8 mouse cellular contexts compared by ENCODE assay signal in genomic region chr11:69415668-69416451, GRCm38 (mm10). TPM values are rescaled to one million over a fixed set of nuclear protein-coding genes. Genes with fewer than 3 reads are reported as not detected.
DNase-seq lines count a peak whose midpoint lies in the region; ATAC-seq and TF ChIP-seq lines count a peak whose summit lies in the region.

No protein-coding gene starts in this region.

- peaks cover 60% of the 10 kb centered on the region for H3K4me1 ChIP-seq in embryonic facial prominence, embryonic 12.5 days
- H3K4me1 ChIP-seq in hindbrain, embryonic 12.5 days: peaks cover 79% of the 10 kb centered on the region
- H3K4me1 ChIP-seq in limb, embryonic 14.5 days (ENCODE audit: control insufficient read depth, insufficient read depth, low read length): peaks cover 57% of the 10 kb centered on the region

- peak overlapping the region; percentile 98 for H3K9ac ChIP-seq in embryonic facial prominence, embryonic 12.5 days
- H3K9ac ChIP-seq in hindbrain, embryonic 12.5 days: peak overlapping the region; percentile 95
- H3K9ac ChIP-seq in limb, embryonic 14.5 days (ENCODE audit: low read depth, low read length, severe bottlenecking): peak overlapping the region; percentile 94

- 0 out of 2 replicates have a peak, but pooled peaks have one; percentile 19 for TF ChIP-seq POLR2A in limb, embryonic 14.5 days (IDR thresholded peaks at IDR 0.05; ENCODE audit: borderline replicate concordance, extremely low read depth, insufficient read depth, insufficient read length)
- peak; percentile 70 for TF ChIP-seq POLR2A in myocyte (IDR thresholded peaks at IDR 0.05; ENCODE audit: insufficient read length, low read depth)

- H3K4me2 ChIP-seq in embryonic facial prominence, embryonic 12.5 days (replicated peaks): peak overlapping the region; percentile 98
- H3K4me2 ChIP-seq in hindbrain, embryonic 12.5 days (replicated peaks): peak overlapping the region; percentile 99
- H3K4me2 ChIP-seq in limb, embryonic 14.5 days (replicated peaks; ENCODE audit: low read depth, low read length, severe bottlenecking): peak overlapping the region; percentile 81
- H3K4me2 ChIP-seq in myocyte (ENCODE audit: low read depth): peak overlapping the region; percentile 14

- DNase-seq in gastrocnemius, adult 2 months: peak; percentile 76
- no peak for DNase-seq in gastrocnemius, postnatal 36 days
- peak; percentile 78 for DNase-seq in NIH3T3 (ENCODE audit: low read depth)
- DNase-seq in limb, embryonic 14.5 days (ENCODE audit: low spot score): peak; percentile 85
- no peak for DNase-seq in B cell, adult 2 months

- H3ac ChIP-seq in myocyte (ENCODE audit: control insufficient read depth, insufficient read length): peak overlapping the region; percentile 50

- H3K36me3 ChIP-seq in embryonic facial prominence, embryonic 12.5 days: peaks cover 8% of the 10 kb centered on the region
- H3K36me3 ChIP-seq in hindbrain, embryonic 12.5 days: peaks cover 7% of the 10 kb centered on the region; the same call in 1 of the 2 replicates
- H3K36me3 ChIP-seq in limb, embryonic 14.5 days (ENCODE audit: control insufficient read depth, insufficient read depth, low read length): peaks cover 18% of the 10 kb centered on the region
- peaks cover 13% of the 10 kb centered on the region for H3K36me3 ChIP-seq in myocyte (ENCODE audit: control insufficient read depth, insufficient read depth)

- peak overlapping the region; percentile 86 for H3K4me3 ChIP-seq in gastrocnemius, adult 2 months
- peak overlapping the region; percentile 84 for H3K4me3 ChIP-seq in embryonic facial prominence, embryonic 12.5 days
- peak overlapping the region; percentile 63 for H3K4me3 ChIP-seq in hindbrain, embryonic 12.5 days
- H3K4me3 ChIP-seq in limb, embryonic 14.5 days (replicated peaks; ENCODE audit: low read length): peak overlapping the region; percentile 76
- peak overlapping the region; percentile 100 for H3K4me3 ChIP-seq in myocyte

- 0% methylated on average over 18 of the region's 25 CpGs for WGBS in embryonic facial prominence, embryonic 12.5 days
- 2% methylated on average over 14 of the region's 25 CpGs for WGBS in hindbrain, embryonic 12.5 days
- 0% methylated on average over 13 of the region's 25 CpGs for WGBS in limb, embryonic 14.5 days

- no peak for ATAC-seq in embryonic facial prominence, embryonic 12.5 days (ENCODE audit: insufficient number of reproducible peaks, insufficient read depth, low FRiP score, low TSS enrichment)
- no peak for ATAC-seq in hindbrain, embryonic 12.5 days (ENCODE audit: low FRiP score)
- peak; percentile 11; the same call in 1 of the 2 replicates for ATAC-seq in limb, embryonic 14.5 days (ENCODE audit: low FRiP score, low read depth)

- H3K27me3 ChIP-seq in embryonic facial prominence, embryonic 12.5 days: peaks cover 4% of the 10 kb centered on the region
- peaks cover 7% of the 10 kb centered on the region for H3K27me3 ChIP-seq in hindbrain, embryonic 12.5 days
- peaks cover 4% of the 10 kb centered on the region; the same call in 1 of the 2 replicates for H3K27me3 ChIP-seq in limb, embryonic 14.5 days (ENCODE audit: control insufficient read depth, insufficient read depth, low read length)
- no peaks in the 10 kb centered on the region for H3K27me3 ChIP-seq in myocyte (ENCODE audit: control insufficient read depth, insufficient read depth, insufficient read length)

- no peak for TF ChIP-seq CTCF in gastrocnemius, adult 2 months (IDR thresholded peaks at IDR 0.05)

- no peaks in the 10 kb centered on the region for H3K9me3 ChIP-seq in embryonic facial prominence, embryonic 12.5 days
- no peaks in the 10 kb centered on the region for H3K9me3 ChIP-seq in hindbrain, embryonic 12.5 days (replicated peaks)
- no peaks in the 10 kb centered on the region for H3K9me3 ChIP-seq in limb, embryonic 14.5 days (ENCODE audit: control insufficient read depth, low read length)

- intact Hi-C loops in gastrocnemius, adult 2 months (cut with DNase I): loop anchor here (5.0 to 10.0 kb wide), 3 partner anchors 294 to 579 kb away; partner anchors contain the start of genes 9130213A22Rik, Gabarap, Hes7 and Phf23
- intact Hi-C loops in gastrocnemius, postnatal 36 days (cut with DNase I): loop anchor here (10.0 kb wide), 2 partner anchors 321 to 579 kb away; partner anchors contain the start of genes Gabarap, Per1 and Phf23

- H3K27ac ChIP-seq in gastrocnemius, adult 2 months: peak overlapping the region; percentile 94
- peak overlapping the region; percentile 99 for H3K27ac ChIP-seq in embryonic facial prominence, embryonic 12.5 days
- H3K27ac ChIP-seq in hindbrain, embryonic 12.5 days: peak overlapping the region; percentile 99
- peak overlapping the region; percentile 98 for H3K27ac ChIP-seq in limb, embryonic 14.5 days (replicated peaks; ENCODE audit: low read depth, low read length)

- H3K79me2 ChIP-seq in myocyte (ENCODE audit: control insufficient read depth, insufficient read depth): peaks cover 29% of the 10 kb centered on the region

TF ChIP-seq in myocyte, 11 proteins besides CTCF, POLR2A, EP300 and RAD21:
- no peak for TF ChIP-seq MYOG (IDR thresholded peaks at IDR 0.05; ENCODE audit: control insufficient read depth in 1 of 3, insufficient read depth in 1 of 3, insufficient read length in 2 of 3, low read depth in 2 of 3)
- TF ChIP-seq POLR2AphosphoS2 (IDR thresholded peaks at IDR 0.05; ENCODE audit: insufficient read length, low read depth): peak; percentile 86
- no peak for TF ChIP-seq CEBPB (IDR thresholded peaks at IDR 0.05; ENCODE audit: insufficient read depth, poor library complexity, severe bottlenecking)
- no peak for TF ChIP-seq USF1 (IDR thresholded peaks at IDR 0.05; ENCODE audit: low read depth)
- no peak for TF ChIP-seq REST (IDR thresholded peaks at IDR 0.05; ENCODE audit: insufficient read depth, insufficient read length)

RNA-seq across cellular contexts. Expression of gene Kdm6b, which starts 2.4 kb away (rescaled TPM):
- 10 to 100 TPM; 23.9 to 24.5 TPM for total RNA-seq in gastrocnemius, adult 2 months (2021)
- 10 to 100 TPM; 23.0 to 27.2 TPM for total RNA-seq in gastrocnemius, postnatal 36 days (2021)
- polyA plus RNA-seq in embryonic facial prominence, embryonic 12.5 days (2016; fragmentation: Nextera tagmentation; extraction: Ambion mirVana): 42.3 and 43.4 TPM in 2 replicates
- polyA plus RNA-seq in hindbrain, embryonic 12.5 days (2016; fragmentation: Nextera tagmentation; extraction: Ambion mirVana): 51.4 and 51.6 TPM in 2 replicates
- polyA plus RNA-seq in limb, embryonic 14.5 days (2012; rRNA removed): 23.7 and 27.5 TPM in 2 replicates
- polyA plus RNA-seq in limb, embryonic 14.5 days (2014; fragmentation: Nextera tagmentation; extraction: Ambion mirVana): 31.4 and 36.4 TPM in 2 replicates
- 31.0 TPM for polyA plus RNA-seq in myocyte (2012; fragmentation: generic; extraction: Trizol)

RNA-seq across cellular contexts. Expression of gene Tmem88, which starts 17.8 kb away (rescaled TPM):
- total RNA-seq in gastrocnemius, adult 2 months (2021): 1 to 10 TPM; 6.5 to 7.4 TPM
- total RNA-seq in gastrocnemius, postnatal 36 days (2021): 1 to 10 TPM; 6.3 to 7.9 TPM
- polyA plus RNA-seq in embryonic facial prominence, embryonic 12.5 days (2016; fragmentation: Nextera tagmentation; extraction: Ambion mirVana): 18.1 and 21.3 TPM in 2 replicates
- polyA plus RNA-seq in hindbrain, embryonic 12.5 days (2016; fragmentation: Nextera tagmentation; extraction: Ambion mirVana): 13.2 and 14.8 TPM in 2 replicates
- 17.0 and 23.7 TPM in 2 replicates for polyA plus RNA-seq in limb, embryonic 14.5 days (2012; rRNA removed)
- polyA plus RNA-seq in limb, embryonic 14.5 days (2014; fragmentation: Nextera tagmentation; extraction: Ambion mirVana): 18.7 and 18.9 TPM in 2 replicates
- polyA plus RNA-seq in myocyte (2012; fragmentation: generic; extraction: Trizol): 0.16 TPM

RNA-seq across cellular contexts. Expression of gene Cyb5d1, which starts 20.4 kb away (rescaled TPM):
- 10 to 100 TPM; 34.9 to 36.0 TPM for total RNA-seq in gastrocnemius, adult 2 months (2021)
- total RNA-seq in gastrocnemius, postnatal 36 days (2021): 10 to 100 TPM; 24.6 to 26.2 TPM
- polyA plus RNA-seq in embryonic facial prominence, embryonic 12.5 days (2016; fragmentation: Nextera tagmentation; extraction: Ambion mirVana): 44.6 and 50.0 TPM in 2 replicates
- 48.0 and 50.5 TPM in 2 replicates for polyA plus RNA-seq in hindbrain, embryonic 12.5 days (2016; fragmentation: Nextera tagmentation; extraction: Ambion mirVana)
- polyA plus RNA-seq in limb, embryonic 14.5 days (2012; rRNA removed): 29.5 and 32.7 TPM in 2 replicates
- polyA plus RNA-seq in limb, embryonic 14.5 days (2014; fragmentation: Nextera tagmentation; extraction: Ambion mirVana): 22.3 and 27.3 TPM in 2 replicates
- polyA plus RNA-seq in myocyte (2012; fragmentation: generic; extraction: Trizol): 23.0 TPM

RNA-seq across cellular contexts. Expression of gene Naa38, which starts 20.6 kb away (rescaled TPM):
- 10 to 100 TPM; 62.4 to 86.0 TPM for total RNA-seq in gastrocnemius, adult 2 months (2021)
- total RNA-seq in gastrocnemius, postnatal 36 days (2021): 10 to 100 TPM; 58.8 to 67.0 TPM
- 126 and 129 TPM in 2 replicates for polyA plus RNA-seq in embryonic facial prominence, embryonic 12.5 days (2016; fragmentation: Nextera tagmentation; extraction: Ambion mirVana)
- polyA plus RNA-seq in hindbrain, embryonic 12.5 days (2016; fragmentation: Nextera tagmentation; extraction: Ambion mirVana): 94.0 and 103 TPM in 2 replicates
- polyA plus RNA-seq in limb, embryonic 14.5 days (2012; rRNA removed): 127 and 131 TPM in 2 replicates
- 161 and 171 TPM in 2 replicates for polyA plus RNA-seq in limb, embryonic 14.5 days (2014; fragmentation: Nextera tagmentation; extraction: Ambion mirVana)
- 126 TPM for polyA plus RNA-seq in myocyte (2012; fragmentation: generic; extraction: Trizol)

RNA-seq across cellular contexts. Expression of gene Chd3, which starts 46.7 kb away (rescaled TPM):
- total RNA-seq in gastrocnemius, adult 2 months (2021): 1 to 10 TPM; 6.8 to 9.4 TPM
- 10 to 100 TPM in 1 of 2 experiments, 1 to 10 TPM in 1; 7.6 to 11.2 TPM for total RNA-seq in gastrocnemius, postnatal 36 days (2021)
- polyA plus RNA-seq in embryonic facial prominence, embryonic 12.5 days (2016; fragmentation: Nextera tagmentation; extraction: Ambion mirVana): 130 and 135 TPM in 2 replicates
- polyA plus RNA-seq in hindbrain, embryonic 12.5 days (2016; fragmentation: Nextera tagmentation; extraction: Ambion mirVana): 93.4 and 97.6 TPM in 2 replicates
- polyA plus RNA-seq in limb, embryonic 14.5 days (2012; rRNA removed): 425 and 497 TPM in 2 replicates
- 97.8 and 113 TPM in 2 replicates for polyA plus RNA-seq in limb, embryonic 14.5 days (2014; fragmentation: Nextera tagmentation; extraction: Ambion mirVana)
- 148 TPM for polyA plus RNA-seq in myocyte (2012; fragmentation: generic; extraction: Trizol)

Comparison
In these comparisons a context has a peak if more than half of its experiments do, and no peak if none do; other contexts are left out.
1. DNase-seq: peak in gastrocnemius, adult 2 months (single experiment), NIH3T3 (single experiment) and limb, embryonic 14.5 days (single experiment); none in gastrocnemius, postnatal 36 days (0 of 2) and B cell, adult 2 months (0 of 2).
2. H3K4me2 ChIP-seq: peak in every context shown above with its lines; median percentile 99 in hindbrain, embryonic 12.5 days; 98 in embryonic facial prominence, embryonic 12.5 days; 81 in limb, embryonic 14.5 days; 14 in myocyte.
3. RNA of gene Tmem88, which starts 17.8 kb away (polyA plus RNA-seq): 17.0 to 23.7 TPM in limb, embryonic 14.5 days, 18.1 to 21.3 TPM in embryonic facial prominence, embryonic 12.5 days and 13.2 to 14.8 TPM in hindbrain, embryonic 12.5 days; 0.16 TPM in myocyte (single experiment); every median in the first group is over 10 times any median in the second.
4. Peak in every context shown above with its lines, with median percentiles within 50 percentile points of each other: H3K27ac ChIP-seq, H3K4me3 ChIP-seq and H3K9ac ChIP-seq.